Mouse (Mus musculus): ENCODE data around the gene Stk10. TPM values are rescaled to one million over a fixed set of nuclear protein-coding genes. Genes with fewer than 3 reads are reported as not detected.

Stk10 gene
- polyA plus RNA-seq, 1 experiment from 2014 or later: 1.4 TPM

DNA sequence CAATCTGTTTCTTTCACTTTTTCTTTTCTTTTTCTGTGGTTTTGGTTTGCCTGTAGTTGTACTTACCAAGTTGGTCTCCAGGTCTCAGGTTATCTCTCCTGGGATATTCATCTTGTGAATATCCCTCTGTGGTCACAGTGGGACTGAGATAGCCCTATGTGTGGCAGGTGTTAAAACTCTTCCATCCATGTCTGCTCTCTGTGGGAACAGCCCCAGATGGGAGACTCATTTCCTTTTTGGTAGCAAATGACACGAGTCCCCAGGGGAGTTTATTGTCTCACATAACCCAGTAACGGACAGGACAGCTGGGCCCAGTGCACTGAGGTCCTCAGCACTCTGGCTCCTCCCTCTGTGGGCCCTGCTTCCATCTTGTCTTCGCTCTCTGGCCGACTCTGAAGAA lies 17.0 kb downstream of the Stk10 start:
- WGBS: 47% methylated on average over 4 of the region's 4 CpGs
- ATAC-seq (ENCODE audit: low FRiP score, low TSS enrichment): no peak
- Histone ChIP-seq H3K27me3 (ENCODE audit: control insufficient read depth, insufficient read depth, low read length) (no peaks in the 10 kb centered on the region), H3K4me2 (ENCODE audit: low read length) (no peak overlapping the region), H3K27ac (replicated peaks; ENCODE audit: low read depth, low read length) (no peak overlapping the region), H3K9me3 (ENCODE audit: control insufficient read depth, low read length) (no peaks in the 10 kb centered on the region), H3K4me3 (replicated peaks; ENCODE audit: low read depth, low read length) (no peak overlapping the region), H3K4me1 (ENCODE audit: control insufficient read depth, insufficient read depth, low read length) (0 out of 2 replicates have a peak, but pooled peaks cover 6% of the 10 kb centered on the region), H3K36me3 (ENCODE audit: control insufficient read depth, insufficient read depth, low read length) (no peaks in the 10 kb centered on the region), H3K9ac (replicated peaks; ENCODE audit: low read length) (no peak overlapping the region)
- DNase-seq: peak; percentile 28

DNA sequence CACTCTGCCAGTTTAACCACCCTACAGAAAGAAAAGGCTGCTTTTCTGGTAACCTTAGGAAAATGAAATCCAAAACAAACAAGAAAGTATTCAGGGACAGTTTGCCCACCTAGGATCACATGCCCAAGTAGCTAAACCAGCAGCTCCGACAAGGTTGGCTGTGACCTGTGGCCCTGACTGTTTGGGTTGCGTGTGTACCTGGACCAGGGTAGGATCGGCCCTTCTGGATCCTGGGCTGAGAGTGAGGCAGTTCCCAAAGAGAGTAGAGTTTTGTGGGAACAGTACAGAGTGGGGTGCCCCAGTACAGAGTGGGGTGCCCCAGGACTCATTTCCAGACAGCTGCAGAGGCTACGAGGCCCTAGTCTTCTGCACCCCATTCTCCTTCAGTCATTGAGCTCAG lies 18.0 kb downstream of the Stk10 start:
- no peak for ATAC-seq (ENCODE audit: low FRiP score, low TSS enrichment)
- Histone ChIP-seq H3K4me2 (ENCODE audit: low read length) (no peak overlapping the region), H3K4me1 (ENCODE audit: control insufficient read depth, insufficient read depth, low read length) (0 out of 2 replicates have a peak, but pooled peaks cover 6% of the 10 kb centered on the region), H3K27me3 (ENCODE audit: control insufficient read depth, insufficient read depth, low read length) (no peaks in the 10 kb centered on the region), H3K9ac (replicated peaks; ENCODE audit: low read length) (no peak overlapping the region), H3K36me3 (ENCODE audit: control insufficient read depth, insufficient read depth, low read length) (no peaks in the 10 kb centered on the region), H3K27ac (replicated peaks; ENCODE audit: low read depth, low read length) (no peak overlapping the region), H3K9me3 (ENCODE audit: control insufficient read depth, low read length) (no peaks in the 10 kb centered on the region), H3K4me3 (replicated peaks; ENCODE audit: low read depth, low read length) (no peak overlapping the region)
- WGBS: 91% methylated on average over 4 of the region's 4 CpGs
- no peak for DNase-seq

DNA sequence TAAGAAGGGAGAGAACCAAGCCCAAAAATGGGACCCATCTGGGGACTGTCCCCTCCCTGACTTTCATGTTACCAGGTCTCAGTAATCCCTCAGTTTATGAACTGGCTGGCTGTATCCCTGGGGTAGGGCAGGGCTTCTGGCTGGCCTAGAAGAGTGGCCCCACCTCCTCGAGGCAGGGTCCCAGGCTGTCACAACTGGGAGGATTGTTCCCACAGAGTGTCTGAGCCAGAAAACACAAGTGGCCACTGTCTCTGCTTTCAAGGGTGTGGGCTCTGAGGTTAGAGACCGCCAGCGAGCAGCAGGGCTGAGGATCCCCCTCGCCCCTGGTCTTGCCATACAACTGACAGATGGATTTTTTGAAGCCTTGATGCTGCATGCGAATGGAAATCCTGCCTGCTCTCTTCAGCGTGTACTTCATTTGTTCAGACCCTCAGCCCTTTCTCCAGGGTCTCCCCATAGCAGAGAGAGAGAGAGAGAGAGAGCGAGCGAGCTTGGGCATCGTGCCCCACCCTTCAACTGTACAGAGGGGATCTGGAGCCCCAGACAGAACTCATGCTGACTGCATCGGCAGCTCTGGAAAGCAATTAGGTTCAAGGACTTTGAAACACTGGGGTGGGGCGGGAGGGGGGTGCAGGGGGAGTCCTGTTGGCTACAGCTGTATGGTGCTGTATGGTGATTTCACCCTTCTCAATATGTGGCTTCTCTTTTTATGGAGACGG lies 18.6 kb downstream of the Stk10 start:
- H3K9me3 ChIP-seq (ENCODE audit: control insufficient read depth, low read length): no peaks in the 10 kb centered on the region
- H3K27ac ChIP-seq (replicated peaks; ENCODE audit: low read depth, low read length): no peak overlapping the region; the same call in 1 of the 2 replicates
- no peak overlapping the region for H3K9ac ChIP-seq (replicated peaks; ENCODE audit: low read length)
- ATAC-seq (ENCODE audit: low FRiP score, low TSS enrichment) (peak; percentile 51), DNase-seq (peak; percentile 31)
- 66% methylated on average over 12 of the region's 12 CpGs for WGBS
- H3K4me3 ChIP-seq (replicated peaks; ENCODE audit: low read depth, low read length): no peak overlapping the region
- no peaks in the 10 kb centered on the region for H3K27me3 ChIP-seq (ENCODE audit: control insufficient read depth, insufficient read depth, low read length)
- H3K36me3 ChIP-seq (ENCODE audit: control insufficient read depth, insufficient read depth, low read length): no peaks in the 10 kb centered on the region
- H3K4me1 ChIP-seq (ENCODE audit: control insufficient read depth, insufficient read depth, low read length): 0 out of 2 replicates have a peak, but pooled peaks cover 6% of the 10 kb centered on the region
- no peak overlapping the region for H3K4me2 ChIP-seq (ENCODE audit: low read length)

DNA sequence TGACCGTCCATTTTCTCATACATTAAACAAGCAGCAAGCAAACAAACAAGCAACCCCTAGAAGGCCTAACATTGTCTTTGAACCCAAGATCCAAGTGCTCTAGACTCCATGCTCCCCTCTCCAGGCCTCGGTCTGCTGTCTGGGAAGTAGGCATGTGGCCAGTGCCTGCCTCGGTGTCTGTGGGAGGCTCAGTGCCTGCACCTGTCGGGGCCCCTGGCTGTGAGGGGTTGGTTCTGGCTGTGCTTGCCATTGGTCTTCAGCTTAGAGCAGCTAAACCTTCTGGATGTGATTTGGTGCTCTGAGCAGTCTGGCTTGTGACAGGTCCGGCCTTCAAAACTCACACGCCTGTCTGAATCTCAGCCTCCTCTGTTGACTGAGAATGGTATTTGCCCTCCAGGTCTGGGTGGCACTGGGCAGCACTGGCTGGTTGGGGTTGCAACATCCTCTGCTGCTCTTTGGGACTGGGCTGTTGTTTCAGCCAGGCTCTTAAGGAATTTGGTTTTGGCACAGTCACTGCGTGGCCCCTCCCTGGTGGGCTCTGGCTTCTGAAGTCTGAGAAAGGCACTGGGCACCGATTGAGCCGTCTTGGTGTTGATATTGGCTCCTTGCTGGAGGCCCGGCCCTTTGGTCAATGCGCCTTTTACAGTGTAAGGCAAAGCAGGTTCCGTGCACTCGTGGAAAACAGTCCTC lies 19.4 kb downstream of the Stk10 start:
- Histone ChIP-seq H3K27ac (replicated peaks; ENCODE audit: low read depth, low read length) (no peak overlapping the region), H3K4me1 (ENCODE audit: control insufficient read depth, insufficient read depth, low read length) (0 out of 2 replicates have a peak, but pooled peaks cover 6% of the 10 kb centered on the region), H3K9ac (replicated peaks; ENCODE audit: low read length) (no peak overlapping the region), H3K27me3 (ENCODE audit: control insufficient read depth, insufficient read depth, low read length) (no peaks in the 10 kb centered on the region), H3K36me3 (ENCODE audit: control insufficient read depth, insufficient read depth, low read length) (no peaks in the 10 kb centered on the region), H3K9me3 (ENCODE audit: control insufficient read depth, low read length) (no peaks in the 10 kb centered on the region), H3K4me3 (replicated peaks; ENCODE audit: low read depth, low read length) (no peak overlapping the region), H3K4me2 (ENCODE audit: low read length) (no peak overlapping the region)
- no peak for ATAC-seq (ENCODE audit: low FRiP score, low TSS enrichment)
- 68% methylated on average over 13 of the region's 13 CpGs for WGBS
- DNase-seq: no peak

DNA sequence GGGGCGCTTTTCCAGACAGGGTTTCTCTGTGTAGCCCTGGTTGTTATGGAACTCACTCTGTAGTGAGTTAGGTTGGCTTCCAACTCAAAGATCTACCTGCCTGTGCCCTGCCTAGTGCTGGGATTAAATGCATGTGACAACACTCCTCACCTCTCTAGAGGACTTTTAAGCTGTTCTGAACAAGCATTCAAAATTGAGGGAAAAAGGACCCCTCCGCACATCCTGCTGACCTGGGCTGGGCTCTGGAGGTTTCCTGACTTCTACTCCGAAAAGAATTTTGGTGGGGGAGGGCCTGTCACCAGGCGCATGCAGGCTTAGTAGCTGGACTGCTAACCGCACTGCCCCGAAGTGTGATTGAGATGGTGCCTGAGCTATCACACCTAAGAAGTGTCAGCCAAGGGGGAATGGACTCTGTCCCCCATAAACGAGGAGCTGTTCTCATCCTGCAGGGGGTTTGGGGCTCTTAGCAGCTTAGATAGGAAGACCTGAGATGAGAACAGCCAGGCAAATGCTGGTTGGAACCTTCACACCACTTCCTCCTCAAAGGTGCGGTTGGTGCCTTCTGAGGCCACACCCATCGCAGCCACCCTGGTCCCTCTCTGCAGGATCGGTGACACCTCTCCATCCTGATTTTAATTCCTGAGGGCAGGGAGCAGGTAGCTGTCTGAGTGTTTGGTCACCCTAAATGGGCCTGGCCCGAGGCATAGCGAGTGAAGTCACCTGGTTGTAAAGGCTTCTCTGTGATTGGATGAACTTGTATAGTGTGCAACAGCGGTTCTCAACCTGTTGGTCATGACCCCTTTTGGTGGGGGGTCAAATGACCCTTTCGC lies 20.4 kb downstream of the Stk10 start:
- DNase-seq (no peak), ATAC-seq (ENCODE audit: low FRiP score, low TSS enrichment) (no peak)
- no peak overlapping the region for H3K9ac ChIP-seq (replicated peaks; ENCODE audit: low read length)
- 83% methylated on average over 14 of the region's 14 CpGs for WGBS
- no peak overlapping the region for H3K27ac ChIP-seq (replicated peaks; ENCODE audit: low read depth, low read length)
- no peaks in the 10 kb centered on the region for H3K27me3 ChIP-seq (ENCODE audit: control insufficient read depth, insufficient read depth, low read length)
- H3K9me3 ChIP-seq (ENCODE audit: control insufficient read depth, low read length): no peaks in the 10 kb centered on the region
- H3K36me3 ChIP-seq (ENCODE audit: control insufficient read depth, insufficient read depth, low read length): no peaks in the 10 kb centered on the region
- H3K4me2 ChIP-seq (ENCODE audit: low read length): no peak overlapping the region
- H3K4me3 ChIP-seq (replicated peaks; ENCODE audit: low read depth, low read length): no peak overlapping the region
- H3K4me1 ChIP-seq (ENCODE audit: control insufficient read depth, insufficient read depth, low read length): 0 out of 2 replicates have a peak, but pooled peaks cover 6% of the 10 kb centered on the region

DNA sequence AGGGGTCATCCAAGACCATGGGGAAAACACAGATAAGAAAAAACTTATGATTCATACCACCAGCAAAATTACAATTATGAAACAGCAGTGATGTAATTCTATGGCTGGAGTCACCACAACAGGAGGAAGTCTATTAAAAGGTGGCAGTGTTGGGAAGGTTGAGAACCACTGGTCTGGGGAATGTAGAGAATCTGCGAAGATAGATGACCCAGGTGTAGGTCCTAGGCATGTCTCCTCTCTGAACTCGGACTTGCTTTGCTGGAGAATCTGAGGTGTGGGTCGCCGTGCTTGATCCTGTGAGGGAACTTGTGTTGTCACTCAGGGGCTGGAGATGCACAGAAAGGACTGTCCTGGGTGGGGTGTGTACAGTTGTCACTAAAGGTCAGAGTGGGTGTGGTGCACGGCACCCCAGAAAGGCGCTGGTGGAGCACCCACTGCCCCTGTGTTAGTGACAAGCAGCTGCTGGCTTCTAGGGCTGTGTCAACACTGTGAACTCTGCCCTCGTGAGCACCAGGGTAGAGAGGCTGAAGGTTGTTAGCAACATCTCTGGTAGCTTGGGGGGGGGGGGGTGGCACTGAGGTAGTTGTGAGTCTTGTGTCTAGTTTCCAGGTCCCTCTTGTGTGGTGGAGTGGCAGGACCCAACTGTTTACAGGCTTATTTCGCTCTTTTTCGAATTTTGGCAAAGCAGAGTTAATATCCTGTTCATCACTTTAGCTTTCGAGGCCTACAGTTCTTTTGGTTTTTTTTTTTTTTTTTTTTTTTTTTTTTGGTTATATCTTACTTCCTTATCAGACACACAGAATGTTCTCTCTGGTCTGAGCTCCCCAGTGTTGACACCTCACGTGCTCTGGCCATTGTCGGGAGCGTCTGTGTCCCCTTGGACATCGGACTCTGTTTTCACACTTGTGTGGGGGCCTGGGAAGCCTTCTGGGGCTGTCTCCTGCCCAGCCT lies 21.3 kb downstream of the Stk10 start:
- DNase-seq: no peak
- Histone ChIP-seq H3K4me2 (ENCODE audit: low read length) (no peak overlapping the region), H3K4me3 (replicated peaks; ENCODE audit: low read depth, low read length) (no peak overlapping the region), H3K27me3 (ENCODE audit: control insufficient read depth, insufficient read depth, low read length) (no peaks in the 10 kb centered on the region), H3K9ac (replicated peaks; ENCODE audit: low read length) (no peak overlapping the region), H3K36me3 (ENCODE audit: control insufficient read depth, insufficient read depth, low read length) (no peaks in the 10 kb centered on the region), H3K4me1 (ENCODE audit: control insufficient read depth, insufficient read depth, low read length) (0 out of 2 replicates have a peak, but pooled peaks cover 2% of the 10 kb centered on the region), H3K27ac (replicated peaks; ENCODE audit: low read depth, low read length) (no peak overlapping the region), H3K9me3 (ENCODE audit: control insufficient read depth, low read length) (no peaks in the 10 kb centered on the region)
- whole genome bisulfite sequencing: 90% methylated on average over 14 of the region's 14 CpGs
- ATAC-seq (ENCODE audit: low FRiP score, low TSS enrichment): no peak

DNA sequence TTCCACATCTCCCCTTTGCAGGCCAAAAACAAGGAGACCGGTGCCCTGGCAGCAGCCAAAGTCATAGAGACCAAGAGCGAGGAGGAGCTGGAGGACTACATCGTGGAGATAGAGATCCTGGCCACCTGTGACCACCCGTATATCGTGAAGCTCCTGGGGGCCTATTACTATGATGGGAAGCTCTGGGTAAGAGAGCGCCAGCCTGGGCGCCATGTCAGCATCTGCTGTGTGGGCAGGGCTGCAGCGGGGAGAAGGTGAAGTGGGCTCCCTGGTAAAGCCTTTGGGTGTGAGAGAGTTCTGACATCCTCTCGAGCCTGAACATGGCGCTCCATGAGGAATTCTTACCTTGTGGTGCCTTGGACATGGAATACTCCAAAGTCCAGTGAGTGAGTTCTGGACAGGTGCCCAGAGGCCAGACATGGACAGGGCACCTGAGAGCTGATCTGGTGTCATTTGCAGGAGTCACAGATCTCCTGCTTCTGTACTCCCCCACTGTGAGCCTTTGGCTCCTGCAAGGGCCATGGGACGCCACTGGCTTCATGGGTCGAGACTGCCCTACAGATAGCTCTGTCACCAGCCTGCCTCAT lies 22.1 kb downstream of the Stk10 start:
- H3K9ac ChIP-seq (replicated peaks; ENCODE audit: low read length): no peak overlapping the region
- no peak for DNase-seq
- no peaks in the 10 kb centered on the region for H3K9me3 ChIP-seq (ENCODE audit: control insufficient read depth, low read length)
- WGBS: 89% methylated on average over 12 of the region's 12 CpGs
- H3K27me3 ChIP-seq (ENCODE audit: control insufficient read depth, insufficient read depth, low read length): no peaks in the 10 kb centered on the region
- no peaks in the 10 kb centered on the region for H3K36me3 ChIP-seq (ENCODE audit: control insufficient read depth, insufficient read depth, low read length)
- H3K4me2 ChIP-seq (ENCODE audit: low read length): no peak overlapping the region
- no peak for ATAC-seq (ENCODE audit: low FRiP score, low TSS enrichment)
- H3K4me1 ChIP-seq (ENCODE audit: control insufficient read depth, insufficient read depth, low read length): no peaks in the 10 kb centered on the region
- no peak overlapping the region for H3K27ac ChIP-seq (replicated peaks; ENCODE audit: low read depth, low read length)
- H3K4me3 ChIP-seq (replicated peaks; ENCODE audit: low read depth, low read length): no peak overlapping the region

Data from midbrain, embryonic 14.5 days (tissue).